Mouse (Mus musculus) common myeloid progenitor, adult 5-6 weeks (primary cell): ENCODE measurements around the gene Apold1. TPM values are rescaled to one million over a fixed set of nuclear protein-coding genes. Genes with fewer than 3 reads are reported as not detected.

ENCODE experiments used
- ATAC-seq: replicated peaks from 2 replicates; pipeline ENCODE4 v1.8.0; 2016; ENCODE audit warnings: low read depth, mild to moderate bottlenecking, moderate TSS enrichment, inconsistent platforms; ENCODE audit not compliant: poor library complexity, severe bottlenecking
- total RNA-seq: library from RNA; stranded (forward); fragments of 200-1000, 187-1606 nt; gene quantifications from 2 replicates; pipeline ENCODE4 v1.2.3, GENCODE M21; 2017

Apold1 gene
- total RNA-seq, 1 experiment from 2014 or later: 0.64 TPM

GRCm38 (mm10) chr6:134968326-134968725, 13.2 kb upstream of the Apold1 start:
- no peak for ATAC-seq

DNA sequence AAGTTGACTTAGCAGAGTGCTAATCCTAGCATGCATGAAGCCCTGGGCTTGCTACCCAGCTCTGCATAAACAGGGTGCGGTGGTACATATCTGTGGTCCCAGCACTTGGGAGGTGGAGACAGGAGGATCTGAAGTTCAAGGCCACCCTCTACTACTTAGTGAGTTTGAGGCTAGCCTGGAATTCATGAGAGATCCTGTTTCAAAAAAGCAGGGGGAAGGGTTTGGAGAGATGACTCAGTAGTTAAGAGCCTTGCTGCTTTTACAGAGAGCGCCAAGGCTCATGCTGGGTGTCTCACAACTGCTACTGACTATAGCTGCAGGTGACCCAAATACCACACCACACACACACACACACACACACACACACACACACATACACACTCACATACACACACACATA, 12.0 kb upstream of the Apold1 start:
- no peak for ATAC-seq

- peak; percentile 69 for ATAC-seq
Measured at GRCm38 (mm10) chr6:134972096-134972495, 9.4 kb upstream of the Apold1 start.

DNA sequence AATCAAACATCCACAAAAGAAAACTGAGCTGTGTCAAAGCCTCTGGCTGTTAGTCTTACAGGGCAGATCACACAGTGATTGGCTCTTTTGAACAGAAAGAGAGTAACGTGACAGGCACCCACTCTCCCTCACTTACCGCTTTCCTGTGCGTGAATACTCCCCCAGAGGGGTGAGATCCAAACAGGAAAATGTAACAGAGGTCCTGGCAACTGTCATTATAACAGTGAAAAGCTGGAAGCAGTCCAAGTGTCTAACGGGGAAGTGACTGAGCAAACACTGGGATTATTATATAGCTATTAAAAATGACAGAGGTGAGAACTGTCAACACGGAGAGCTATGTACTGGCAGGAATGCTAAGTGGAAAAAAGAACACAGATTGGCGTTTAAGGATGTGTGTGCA, 4.9 kb upstream of the Apold1 start:
- ATAC-seq: no peak

GRCm38 (mm10) chr6:134983529-134984370, 2.2 kb downstream of the Apold1 start:
- ATAC-seq: peak; percentile 75

DNA sequence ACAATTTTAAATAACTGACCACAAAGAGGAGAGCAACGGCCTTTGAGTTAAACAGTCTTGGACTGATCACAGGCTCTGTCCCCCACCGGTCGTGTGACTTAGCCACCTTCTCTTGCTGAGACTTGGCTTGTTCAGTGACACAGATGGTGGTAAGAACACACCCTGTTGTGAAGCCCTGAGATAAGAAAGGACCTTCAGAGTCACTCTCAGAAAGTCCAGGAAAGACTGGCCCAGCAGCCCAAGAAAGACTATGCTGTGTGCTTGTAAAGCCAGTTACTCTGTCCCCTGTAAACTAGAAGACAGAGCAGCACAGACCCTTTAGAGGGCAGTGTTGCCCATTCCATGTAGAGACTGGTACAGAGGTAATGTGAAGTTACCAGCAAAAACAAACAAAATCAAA, 3.2 kb downstream of the Apold1 start:
- ATAC-seq: peak; percentile 68

GRCm38 (mm10) chr6:134988377-134988776, 6.9 kb downstream of the Apold1 start:
- no peak for ATAC-seq

DNA sequence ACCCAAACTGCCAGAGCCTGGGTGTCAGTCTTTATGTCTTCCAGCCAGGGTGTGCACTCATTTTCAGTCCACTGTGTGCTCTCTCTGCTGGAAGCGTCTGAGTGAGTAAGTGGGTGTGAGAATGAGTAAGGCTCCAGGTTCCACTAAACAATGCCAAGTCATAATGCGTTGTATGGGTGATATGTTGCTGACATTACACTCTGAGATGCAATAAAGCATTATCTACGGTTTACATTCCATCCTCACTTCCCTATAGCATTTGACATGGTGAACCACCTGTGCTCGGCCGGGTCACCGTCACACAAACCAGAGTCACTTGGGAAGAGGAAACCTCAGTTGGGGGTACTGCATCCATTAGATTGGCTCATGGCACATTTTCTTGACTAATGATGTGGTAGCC, 9.2 kb downstream of the Apold1 start:
- ATAC-seq: no peak

GRCm38 (mm10) chr6:134994031-134994651, 12.6 kb downstream of the Apold1 start:
- 0 out of 2 replicates have a peak, but pooled peaks have one; percentile 39 for ATAC-seq

DNA sequence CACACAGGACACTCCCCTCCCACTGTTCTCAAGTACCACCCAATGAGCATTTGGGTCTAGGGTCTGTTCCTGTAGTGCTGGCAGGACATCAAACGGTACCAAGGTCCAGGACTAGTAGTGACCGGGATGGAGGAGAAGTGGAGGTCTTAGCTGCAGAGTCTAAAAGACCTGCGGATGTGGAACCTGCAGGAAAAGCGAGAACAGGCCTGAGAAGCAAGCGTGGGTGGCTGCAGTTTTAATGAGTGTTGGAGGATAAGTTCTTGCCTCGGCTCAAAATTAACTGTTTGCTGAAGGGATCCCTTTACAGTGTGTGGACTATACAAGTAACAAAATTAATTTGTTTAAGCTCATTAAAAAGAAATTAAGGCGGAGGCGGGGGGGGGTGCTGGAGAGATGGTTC, 13.5 kb downstream of the Apold1 start:
- no peak for ATAC-seq

GRCm38 (mm10) chr6:134996918-134997317, 15.4 kb downstream of the Apold1 start:
- peak; percentile 52; the same call in 1 of the 2 replicates for ATAC-seq

DNA sequence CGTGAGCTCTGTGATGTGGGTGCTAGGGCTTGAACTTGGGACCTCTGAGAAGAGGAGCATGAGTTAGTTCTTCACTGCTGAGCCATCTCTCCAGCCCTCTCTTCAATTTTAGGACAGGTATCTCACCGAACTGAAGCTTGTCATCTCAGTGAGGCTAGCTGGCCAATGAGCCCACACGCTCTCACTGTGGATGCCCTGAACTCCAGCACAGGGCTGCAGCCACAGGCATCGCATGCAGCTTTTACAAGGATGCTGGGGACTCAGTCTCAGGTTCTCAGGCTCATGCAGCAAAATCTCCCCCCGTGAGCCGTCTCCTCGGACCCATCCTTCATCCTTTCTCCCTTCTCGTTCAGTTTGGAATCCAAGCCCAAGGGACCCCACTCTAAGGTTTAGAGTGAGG, 16.6 kb downstream of the Apold1 start:
- ATAC-seq: no peak

DNA sequence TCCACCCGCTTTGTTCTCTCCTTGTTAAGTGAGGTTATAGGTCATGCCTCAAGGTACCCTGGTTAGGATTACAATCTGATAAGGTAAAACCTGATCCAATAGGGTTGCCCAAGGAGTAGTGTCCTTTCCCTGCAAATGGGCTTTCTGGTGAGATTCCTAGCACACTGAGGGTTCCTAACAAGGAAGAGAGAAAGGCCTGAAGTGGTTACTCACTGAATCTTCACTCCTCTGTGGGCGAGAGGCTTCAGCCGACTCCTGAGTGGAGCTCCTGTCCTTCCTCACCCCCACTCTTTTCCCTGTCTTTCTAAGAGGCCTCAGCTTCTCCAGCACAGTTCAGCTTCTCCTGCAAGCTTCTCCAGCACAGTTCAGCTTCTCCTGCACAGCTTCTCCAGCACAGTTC, 17.3 kb downstream of the Apold1 start:
- ATAC-seq: no peak

GRCm38 (mm10) chr6:135000272-135000671, 18.8 kb downstream of the Apold1 start:
- no peak for ATAC-seq

- peak; percentile 85 for ATAC-seq
Measured at GRCm38 (mm10) chr6:135001991-135002390, 20.5 kb downstream of the Apold1 start.

GRCm38 (mm10) chr6:135006372-135006771, 24.9 kb downstream of the Apold1 start:
- peak; percentile 33 for ATAC-seq

GRCm38 (mm10) chr6:135011048-135011733, 29.7 kb downstream of the Apold1 start, which contains the start of gene Ddx47:
TSS of gene Ddx47 (plus strand) at chr6:135011612.
- ATAC-seq: peak; percentile 96

DNA sequence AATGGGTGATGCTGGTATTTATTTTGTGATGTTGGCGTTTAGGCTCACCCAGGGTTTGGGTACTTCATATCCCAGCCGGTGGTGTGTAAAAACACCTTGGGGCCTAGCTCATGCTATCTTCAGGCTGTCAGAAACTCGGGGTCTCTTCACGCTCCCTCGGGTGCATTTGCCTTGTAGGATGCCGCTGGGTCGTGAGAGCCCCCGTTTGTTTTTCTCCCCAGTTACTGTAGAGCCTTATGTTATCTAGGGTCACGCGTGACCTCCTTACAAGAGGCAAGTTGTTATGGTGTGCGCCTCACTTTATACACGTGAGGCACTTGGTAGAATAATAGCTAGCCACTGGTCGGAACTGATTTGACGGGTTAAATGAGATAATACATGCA, 30.2 kb downstream of the Apold1 start:
- peak; percentile 33; the same call in 1 of the 2 replicates for ATAC-seq

GRCm38 (mm10) chr6:135017211-135017610, 35.7 kb downstream of the Apold1 start:
- no peak for ATAC-seq

DNA sequence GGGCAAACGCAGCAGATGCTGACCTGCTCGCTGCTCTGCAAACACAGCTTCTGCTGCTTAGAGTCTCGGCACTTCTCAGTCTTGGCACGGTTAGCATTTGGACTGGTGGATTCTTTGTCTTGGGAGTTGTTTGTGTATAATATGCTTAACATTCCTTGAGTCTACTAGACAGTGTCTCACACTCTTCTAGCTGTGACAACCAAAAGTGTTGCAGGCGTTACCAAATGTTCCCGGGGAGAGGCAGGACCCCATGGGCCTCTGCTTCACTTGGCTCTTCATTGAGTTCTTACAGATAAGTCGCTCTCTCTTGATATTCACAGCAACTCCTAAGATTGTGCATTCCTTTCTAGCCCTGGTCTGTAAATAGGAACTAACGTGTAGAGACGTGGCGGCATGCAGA, 38.0 kb downstream of the Apold1 start:
- no peak for ATAC-seq

GRCm38 (mm10) chr6:135021633-135022032, 40.1 kb downstream of the Apold1 start:
- ATAC-seq: no peak
